Mouse (Mus musculus) kidney, adult 9 months (tissue): ENCODE results near the gene Samd8.

ENCODE experiments used
- DNase-seq: peaks from one replicate; pipeline ENCODE4 v3.0.0; 2022

The Samd8 gene

GRCm38 (mm10) chr14:21746846-21747245, 3.5 kb upstream of the Samd8 start:
- DNase-seq: no peak

- no peak for DNase-seq
Measured at GRCm38 (mm10) chr14:21747436-21748141, 2.7 kb upstream of the Samd8 start.

GRCm38 (mm10) chr14:21748142-21748870, 2.0 kb upstream of the Samd8 start:
- DNase-seq: peak; percentile 64

- DNase-seq: peak; percentile 79
Measured at GRCm38 (mm10) chr14:21750881-21751542, 681 bp downstream of the Samd8 start, which contains the start of gene Dusp13. Dusp13 (minus strand) TSS chr14:21751181.

- DNase-seq: peak; percentile 65
Measured at GRCm38 (mm10) chr14:21752411-21752810, 2.1 kb downstream of the Samd8 start.

GRCm38 (mm10) chr14:21753367-21753766, 3.0 kb downstream of the Samd8 start:
- DNase-seq: no peak

GRCm38 (mm10) chr14:21761560-21761959, 11.2 kb downstream of the Samd8 start:
- no peak for DNase-seq

GRCm38 (mm10) chr14:21763736-21764135, 13.4 kb downstream of the Samd8 start:
- no peak for DNase-seq

GRCm38 (mm10) chr14:21764646-21765045, 14.3 kb downstream of the Samd8 start:
- DNase-seq: no peak

GRCm38 (mm10) chr14:21765754-21766397, 15.5 kb downstream of the Samd8 start:
- no peak for DNase-seq

GRCm38 (mm10) chr14:21766398-21766958, 16.1 kb downstream of the Samd8 start:
- DNase-seq: no peak

- no peak for DNase-seq
Measured at GRCm38 (mm10) chr14:21772506-21773281, 22.4 kb downstream of the Samd8 start.

GRCm38 (mm10) chr14:21773946-21774345, 23.6 kb downstream of the Samd8 start:
- DNase-seq: peak; percentile 49

- peak; percentile 50 for DNase-seq
Measured at GRCm38 (mm10) chr14:21776201-21776600, 25.9 kb downstream of the Samd8 start.

GRCm38 (mm10) chr14:21786500-21786899, 36.2 kb downstream of the Samd8 start:
- DNase-seq: peak; percentile 87

- peak; percentile 65 for DNase-seq
Measured at GRCm38 (mm10) chr14:21787374-21787773, 37.0 kb downstream of the Samd8 start.

- DNase-seq: no peak
Measured at GRCm38 (mm10) chr14:21788121-21788520, 37.8 kb downstream of the Samd8 start.

GRCm38 (mm10) chr14:21790585-21791251, 40.4 kb downstream of the Samd8 start:
- DNase-seq: peak; percentile 40

GRCm38 (mm10) chr14:21791722-21792121, 41.4 kb downstream of the Samd8 start:
- no peak for DNase-seq

GRCm38 (mm10) chr14:21792250-21792649, 41.9 kb downstream of the Samd8 start:
- DNase-seq: no peak

GRCm38 (mm10) chr14:21800641-21801040, 50.3 kb downstream of the Samd8 start:
- DNase-seq: no peak
